Mouse (Mus musculus) lung, adult 2 months (tissue): ENCODE measurements around the gene Dgkq.

Experiments used
- CTCF ChIP-seq: fragments of 200-500 bp; IDR thresholded peaks from 2 replicates; pipeline ENCODE4 v1.5.1; 2011; ENCODE audit warnings: mild to moderate bottlenecking, low read length, control low read depth; ENCODE audit not compliant: insufficient read depth
- POLR2A ChIP-seq: fragments of 200-500 bp; IDR thresholded peaks from 2 replicates; pipeline ENCODE4 v1.6.1; 2011; ENCODE audit warnings: low read depth, mild to moderate bottlenecking, control low read depth, low read length, borderline replicate concordance; ENCODE audit errors: extremely low read depth

DNA sequence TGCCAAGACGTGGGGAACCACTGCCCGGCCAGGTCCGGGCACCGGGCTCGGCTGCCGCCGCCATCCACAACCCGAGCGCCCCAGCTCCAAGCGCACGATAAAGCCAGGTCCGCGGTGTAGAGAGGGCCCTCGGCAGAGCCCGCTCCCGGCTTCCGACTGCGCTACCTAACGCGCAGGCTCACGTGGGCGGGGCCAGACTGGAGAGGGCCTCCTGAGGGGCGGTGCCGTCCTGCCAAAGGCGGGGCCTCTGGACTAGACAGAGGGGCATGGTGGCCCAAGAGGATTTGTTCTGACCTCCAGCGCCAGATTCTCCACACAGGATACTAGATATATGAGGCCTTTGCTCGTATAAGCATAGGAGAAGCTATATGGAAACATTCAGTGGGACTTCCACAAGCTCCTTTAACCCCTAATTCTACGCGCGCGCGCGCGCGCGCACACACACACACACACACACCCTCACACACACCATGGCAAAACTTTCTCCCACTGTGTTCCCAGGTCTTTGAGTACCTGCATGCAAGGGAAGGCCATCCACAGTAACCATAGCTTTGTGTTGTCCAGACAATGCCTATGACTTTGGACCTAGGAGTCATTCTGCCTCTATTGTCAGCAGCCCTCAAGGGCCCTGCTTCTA lies 8.7 kb downstream of the Dgkq start:
- TF ChIP-seq CTCF (no peak), POLR2A (peak; percentile 65; the same call in 1 of the 2 replicates)
